Mouse (Mus musculus): Measurements from ENCODE around the gene C9. TPM values are rescaled to one million over a fixed set of nuclear protein-coding genes. Genes with fewer than 3 reads are reported as not detected.

The C9 gene
- polyA plus RNA-seq, 1 experiment from 2014 or later: not detected

DNA sequence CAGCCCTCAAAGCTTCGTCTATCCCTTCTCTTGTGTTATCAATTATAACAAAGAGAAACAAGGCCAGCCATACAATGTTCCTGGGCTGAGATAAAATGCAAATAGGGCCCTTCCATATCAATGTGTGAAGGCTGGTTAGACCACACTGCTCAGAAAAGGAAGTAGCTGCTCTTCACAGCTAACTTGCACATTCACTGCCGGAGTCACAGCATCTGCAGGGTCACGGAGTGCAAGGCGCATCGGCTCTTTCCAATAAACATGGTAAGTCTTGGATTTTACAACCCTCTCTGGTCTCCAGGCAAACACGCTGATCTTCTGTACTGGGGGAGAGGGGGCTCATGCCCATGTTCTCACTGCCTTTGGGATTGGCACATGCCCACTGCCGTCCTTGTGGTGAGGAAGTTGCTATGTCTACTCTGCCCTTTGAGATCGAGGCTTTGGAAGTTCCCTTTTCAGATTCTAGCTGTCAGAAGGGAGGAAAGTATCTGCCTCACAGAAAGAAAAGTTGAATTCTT is 77.6 kb downstream of the C9 start, which contains the start of gene Fyb:
TSS of gene Fyb (plus strand) at position 201 of the 515 bp plus-strand sequence.
- Histone ChIP-seq H3K9ac (replicated peaks; ENCODE audit: low read length) (no peak within 1 kb of the TSS), H3K27me3 (ENCODE audit: control insufficient read depth, insufficient read depth, low read length) (no peaks in the 10 kb centered on the region), H3K4me1 (ENCODE audit: control insufficient read depth, insufficient read depth, low read length) (no peaks in the 10 kb centered on the region), H3K4me2 (ENCODE audit: low read depth, low read length) (no peak within 1 kb of the TSS), H3K4me3 (ENCODE audit: low read depth, low read length) (no peak within 1 kb of the TSS), H3K36me3 (replicated peaks; ENCODE audit: control insufficient read depth, insufficient read depth, low read depth, low read length) (no peaks in the 10 kb centered on the region), H3K9me3 (replicated peaks; ENCODE audit: control insufficient read depth, low read length) (no peaks in the 10 kb centered on the region), H3K27ac (replicated peaks; ENCODE audit: low read depth, low read length) (no peak within 1 kb of the TSS)
- 76% methylated on average over 8 of the region's 8 CpGs for WGBS
- ATAC-seq (replicated peaks; ENCODE audit: insufficient number of reproducible peaks, low FRiP score, low TSS enrichment, low read depth) (no peak), DNase-seq (ENCODE audit: low spot score) (no peak)

DNA sequence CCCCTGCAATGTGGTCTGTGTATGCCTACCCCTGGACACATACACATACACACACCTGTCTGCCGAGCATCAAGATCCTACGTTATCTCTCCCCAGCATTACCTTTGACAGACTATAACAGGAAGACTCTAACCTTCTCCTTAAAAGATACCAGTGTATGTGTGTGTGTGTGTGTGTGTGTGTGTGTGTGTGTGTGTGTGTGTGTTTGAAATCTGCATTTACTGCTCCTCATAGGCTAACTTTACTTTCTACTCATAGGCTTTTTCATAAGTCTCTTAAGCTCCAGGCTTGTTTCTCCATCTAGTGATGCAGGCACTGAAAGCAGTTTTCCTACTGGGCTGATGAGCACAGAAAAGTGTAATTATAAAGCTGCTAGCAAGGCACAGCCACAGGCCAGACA is 79.7 kb downstream of the C9 start:
- 94% methylated on average over 2 of the region's 2 CpGs for WGBS

DNA sequence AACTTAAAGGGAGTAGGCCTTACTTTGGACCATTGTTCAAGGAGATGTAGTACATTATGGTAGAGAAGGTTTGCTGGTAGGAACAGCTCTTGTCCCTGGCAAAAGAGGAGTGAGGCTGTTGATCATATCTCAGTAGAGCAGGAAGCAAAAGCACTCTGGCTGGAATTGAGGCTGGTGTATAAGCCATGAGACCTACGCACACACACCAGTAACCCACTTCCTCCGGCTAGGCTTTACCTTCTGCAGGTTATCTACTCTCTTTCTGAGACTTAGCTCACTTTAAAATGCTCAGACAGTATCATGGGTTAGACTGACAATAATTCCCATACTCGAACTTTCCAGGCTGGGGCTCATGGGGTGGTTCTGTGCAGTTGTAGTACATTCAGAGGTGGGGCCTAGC is 80.3 kb downstream of the C9 start:
- Histone ChIP-seq H3K4me1 (ENCODE audit: control insufficient read depth, insufficient read depth, low read length) (no peaks in the 10 kb centered on the region), H3K9ac (replicated peaks; ENCODE audit: low read length) (no peak overlapping the region), H3K27ac (replicated peaks; ENCODE audit: low read depth, low read length) (no peak overlapping the region), H3K4me2 (ENCODE audit: low read depth, low read length) (no peak overlapping the region), H3K36me3 (replicated peaks; ENCODE audit: control insufficient read depth, insufficient read depth, low read depth, low read length) (no peaks in the 10 kb centered on the region), H3K27me3 (ENCODE audit: control insufficient read depth, insufficient read depth, low read length) (no peaks in the 10 kb centered on the region), H3K4me3 (ENCODE audit: low read depth, low read length) (no peak overlapping the region), H3K9me3 (replicated peaks; ENCODE audit: control insufficient read depth, low read length) (no peaks in the 10 kb centered on the region)
- WGBS: 87% methylated on average over 3 of the region's 3 CpGs
- DNase-seq (ENCODE audit: low spot score): no peak
- no peak for ATAC-seq (replicated peaks; ENCODE audit: insufficient number of reproducible peaks, low FRiP score, low TSS enrichment, low read depth)

More for the DNA sequence above, 79.7 kb downstream of the C9 start:
- H3K4me2 ChIP-seq (ENCODE audit: low read depth, low read length): no peak overlapping the region
- H3K9me3 ChIP-seq (replicated peaks; ENCODE audit: control insufficient read depth, low read length): no peaks in the 10 kb centered on the region
- DNase-seq (ENCODE audit: low spot score) (no peak), ATAC-seq (replicated peaks; ENCODE audit: insufficient number of reproducible peaks, low FRiP score, low TSS enrichment, low read depth) (no peak)
- no peak overlapping the region for H3K4me3 ChIP-seq (ENCODE audit: low read depth, low read length)
- no peaks in the 10 kb centered on the region for H3K36me3 ChIP-seq (replicated peaks; ENCODE audit: control insufficient read depth, insufficient read depth, low read depth, low read length)
- H3K27ac ChIP-seq (replicated peaks; ENCODE audit: low read depth, low read length): no peak overlapping the region
- H3K27me3 ChIP-seq (ENCODE audit: control insufficient read depth, insufficient read depth, low read length): no peaks in the 10 kb centered on the region
- H3K9ac ChIP-seq (replicated peaks; ENCODE audit: low read length): no peak overlapping the region
- no peaks in the 10 kb centered on the region for H3K4me1 ChIP-seq (ENCODE audit: control insufficient read depth, insufficient read depth, low read length)

DNA sequence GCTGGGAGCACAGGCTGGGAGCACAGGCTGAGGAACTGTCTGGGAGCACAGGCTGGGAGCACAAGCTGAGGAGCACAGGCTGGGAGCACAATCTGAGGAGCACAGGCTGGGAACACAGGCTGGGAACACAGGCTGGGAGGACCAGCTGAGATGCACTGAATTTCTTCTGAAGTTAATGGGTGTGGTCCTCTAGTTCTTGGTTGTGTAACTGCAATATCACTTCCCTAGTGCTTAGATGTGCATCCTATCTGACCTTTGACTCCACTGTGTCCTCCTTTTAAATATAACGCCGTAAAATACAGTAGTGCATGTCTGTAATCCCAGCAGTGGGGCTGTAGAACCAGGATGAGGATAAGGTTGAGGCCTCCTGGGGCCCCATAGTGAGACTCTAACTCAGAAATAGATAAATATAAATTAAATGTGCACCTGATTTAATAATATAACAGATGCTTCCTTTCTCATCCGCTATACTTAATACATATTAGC is 88.8 kb downstream of the C9 start:
- H3K9ac ChIP-seq (replicated peaks; ENCODE audit: low read length): no peak overlapping the region
- ATAC-seq (replicated peaks; ENCODE audit: insufficient number of reproducible peaks, low FRiP score, low TSS enrichment, low read depth): no peak
- no peaks in the 10 kb centered on the region for H3K36me3 ChIP-seq (replicated peaks; ENCODE audit: control insufficient read depth, insufficient read depth, low read depth, low read length)
- H3K9me3 ChIP-seq (replicated peaks; ENCODE audit: control insufficient read depth, low read length): no peaks in the 10 kb centered on the region
- no peaks in the 10 kb centered on the region for H3K27me3 ChIP-seq (ENCODE audit: control insufficient read depth, insufficient read depth, low read length)
- H3K4me3 ChIP-seq (ENCODE audit: low read depth, low read length): no peak overlapping the region
- no peak for DNase-seq (ENCODE audit: low spot score)
- H3K4me2 ChIP-seq (ENCODE audit: low read depth, low read length): no peak overlapping the region
- no peaks in the 10 kb centered on the region for H3K4me1 ChIP-seq (ENCODE audit: control insufficient read depth, insufficient read depth, low read length)
- 84% methylated on average over 3 of the region's 3 CpGs for WGBS
- H3K27ac ChIP-seq (replicated peaks; ENCODE audit: low read depth, low read length): no peak overlapping the region

DNA sequence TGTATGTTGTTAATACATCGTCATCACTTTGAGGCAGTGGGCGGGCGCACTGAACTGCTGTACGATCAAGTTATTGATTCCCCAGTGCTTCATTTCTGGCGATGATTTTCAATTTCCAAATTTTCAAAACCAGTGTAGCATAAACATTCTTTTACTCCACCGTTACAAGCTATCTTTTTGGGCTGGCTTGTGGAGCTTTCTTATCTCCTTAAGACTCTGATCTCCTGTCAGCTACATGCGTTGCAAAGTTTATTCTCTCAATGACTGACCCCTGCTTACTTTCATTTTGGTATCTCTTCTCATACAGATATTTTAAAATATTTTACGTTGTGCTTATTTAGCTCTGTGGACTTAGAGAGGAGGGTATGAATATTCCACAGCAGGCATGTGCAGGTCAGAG is 89.5 kb downstream of the C9 start:
- Histone ChIP-seq H3K27me3 (ENCODE audit: control insufficient read depth, insufficient read depth, low read length) (no peaks in the 10 kb centered on the region), H3K36me3 (replicated peaks; ENCODE audit: control insufficient read depth, insufficient read depth, low read depth, low read length) (no peaks in the 10 kb centered on the region), H3K4me2 (ENCODE audit: low read depth, low read length) (no peak overlapping the region), H3K27ac (replicated peaks; ENCODE audit: low read depth, low read length) (no peak overlapping the region), H3K9ac (replicated peaks; ENCODE audit: low read length) (no peak overlapping the region), H3K4me1 (ENCODE audit: control insufficient read depth, insufficient read depth, low read length) (no peaks in the 10 kb centered on the region), H3K9me3 (replicated peaks; ENCODE audit: control insufficient read depth, low read length) (no peaks in the 10 kb centered on the region), H3K4me3 (ENCODE audit: low read depth, low read length) (no peak overlapping the region)
- 81% methylated on average over 8 of the region's 8 CpGs for WGBS
- DNase-seq (ENCODE audit: low spot score): no peak
- ATAC-seq (replicated peaks; ENCODE audit: insufficient number of reproducible peaks, low FRiP score, low TSS enrichment, low read depth): no peak

DNA sequence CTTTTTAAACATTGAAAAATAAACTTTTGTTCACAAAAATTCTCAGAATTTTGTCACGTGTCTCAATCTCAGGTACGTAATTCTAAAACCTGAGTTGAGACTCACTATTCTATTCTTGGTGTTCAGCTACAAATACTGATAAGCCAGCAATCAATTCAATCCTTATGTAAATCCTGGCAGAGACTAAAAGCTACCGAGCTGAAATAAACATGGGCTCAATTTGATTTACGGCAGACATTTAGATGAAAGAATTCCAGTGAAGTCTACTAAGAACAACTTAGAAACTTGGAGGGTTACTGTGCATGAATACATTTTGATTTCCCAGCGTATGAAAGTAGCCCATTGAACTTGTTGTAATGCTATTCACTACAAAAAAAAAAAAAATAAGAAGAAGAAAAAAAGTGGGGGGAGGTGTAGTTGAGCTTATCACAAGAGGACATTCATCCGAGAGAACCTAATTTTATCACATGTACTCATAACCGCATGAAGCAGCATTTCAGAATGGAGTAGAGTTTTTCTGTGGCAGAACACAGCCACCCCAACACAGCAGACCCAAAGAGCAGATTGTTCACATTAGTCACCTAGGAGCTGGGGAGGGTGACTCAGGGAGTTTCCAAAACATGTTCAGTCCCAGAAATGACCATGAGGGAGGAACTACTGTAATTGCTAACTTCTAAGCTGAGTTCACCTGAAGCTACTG is 94.7 kb downstream of the C9 start:
- H3K9me3 ChIP-seq (replicated peaks; ENCODE audit: control insufficient read depth, low read length): no peaks in the 10 kb centered on the region
- no peak for ATAC-seq (replicated peaks; ENCODE audit: insufficient number of reproducible peaks, low FRiP score, low TSS enrichment, low read depth)
- H3K27ac ChIP-seq (replicated peaks; ENCODE audit: low read depth, low read length): no peak overlapping the region
- H3K27me3 ChIP-seq (ENCODE audit: control insufficient read depth, insufficient read depth, low read length): no peaks in the 10 kb centered on the region
- H3K9ac ChIP-seq (replicated peaks; ENCODE audit: low read length): no peak overlapping the region
- no peak for DNase-seq (ENCODE audit: low spot score)
- no peaks in the 10 kb centered on the region for H3K4me1 ChIP-seq (ENCODE audit: control insufficient read depth, insufficient read depth, low read length)
- no peak overlapping the region for H3K4me3 ChIP-seq (ENCODE audit: low read depth, low read length)
- H3K36me3 ChIP-seq (replicated peaks; ENCODE audit: control insufficient read depth, insufficient read depth, low read depth, low read length): no peaks in the 10 kb centered on the region
- 78% methylated on average over 7 of the region's 7 CpGs for WGBS
- no peak overlapping the region for H3K4me2 ChIP-seq (ENCODE audit: low read depth, low read length)

Other genes with a start within 250 kb of the C9 start
- gene Dab2, start 145.5 kb upstream of the C9 start, polyA plus RNA-seq (2014; fragmentation: Nextera tagmentation; extraction: Ambion mirVana): 72.4 and 81.5 TPM in 2 replicates
- 2.2 and 2.8 TPM in 2 replicates for gene Fyb, start 77.5 kb downstream of the C9 start, polyA plus RNA-seq (2014; fragmentation: Nextera tagmentation; extraction: Ambion mirVana)